Mouse (Mus musculus) embryonic facial prominence, embryonic 13.5 days (tissue): ENCODE results near the gene Esyt3. TPM values are rescaled to one million over a fixed set of nuclear protein-coding genes. Genes with fewer than 3 reads are reported as not detected.

Experiments used
- ATAC-seq: fragments of 200-750 bp; cut with Nextera tagmentation; 2 replicates; pipeline ENCODE4 v1.8.0; 2017; ENCODE audit warnings: low read depth; ENCODE audit not compliant: insufficient number of reproducible peaks, insufficient read depth, low FRiP score, low TSS enrichment
- H3K27ac ChIP-seq: fragments of 300-500 bp; sonication (generic); 2 replicates; pipeline ENCODE4 v1.5.1; 2015; ENCODE audit warnings: moderate library complexity, mild to moderate bottlenecking, inconsistent platforms
- H3K27me3 ChIP-seq: fragments of 300-500 bp; sonication (generic); 2 replicates; pipeline ENCODE4 v1.6.1; 2015; ENCODE audit warnings: mild to moderate bottlenecking, inconsistent platforms
- H3K36me3 ChIP-seq: fragments of 300-500 bp; sonication (generic); 2 replicates; pipeline ENCODE4 v1.6.1; 2015; ENCODE audit warnings: mild to moderate bottlenecking, inconsistent platforms
- H3K4me1 ChIP-seq: fragments of 300-500 bp; sonication (generic); 2 replicates; pipeline ENCODE4 v1.6.1; 2015; ENCODE audit warnings: inconsistent platforms
- H3K4me2 ChIP-seq: fragments of 300-500 bp; sonication (generic); 2 replicates; pipeline ENCODE4 v1.6.1; 2015; ENCODE audit warnings: moderate library complexity, mild to moderate bottlenecking, inconsistent platforms
- H3K4me3 ChIP-seq: fragments of 300-500 bp; sonication (generic); 2 replicates; pipeline ENCODE4 v1.5.1; 2015; ENCODE audit warnings: mild to moderate bottlenecking, inconsistent platforms
- H3K9ac ChIP-seq: fragments of 300-500 bp; sonication (generic); 2 replicates; pipeline ENCODE4 v1.6.1; 2015; ENCODE audit warnings: mild to moderate bottlenecking, inconsistent platforms
- H3K9me3 ChIP-seq: fragments of 300-500 bp; sonication (generic); 2 replicates; pipeline ENCODE4 v1.6.1; 2016; ENCODE audit warnings: inconsistent platforms
- WGBS: fragments of 180-500 bp; shearing (Covaris S2); methylation state at CpG from one replicate; pipeline ENCODE4 v1.1.7; 2015; ENCODE audit warnings: mixed read lengths; 5-methylcytosine and 5-hydroxymethylcytosine counted together
- polyA plus RNA-seq: library from polyadenylated mRNA; unstranded; fragments of >200 nt; fragmentation: Nextera tagmentation; extraction: Ambion mirVana; gene quantifications from 2 replicates; pipeline ENCODE4 v1.2.1, GENCODE M21; 2015

Gene Esyt3
- polyA plus RNA-seq, 1 experiment from 2014 or later: 0.59 TPM

GRCm38 (mm10) chr9:99319343-99319951 is 38.9 kb downstream of the Esyt3 start:
- Histone ChIP-seq H3K36me3 (no peaks in the 10 kb centered on the region), H3K9me3 (no peaks in the 10 kb centered on the region), H3K27ac (no peak overlapping the region), H3K4me2 (no peak overlapping the region), H3K9ac (no peak overlapping the region), H3K4me3 (no peak overlapping the region), H3K4me1 (no peaks in the 10 kb centered on the region), H3K27me3 (no peaks in the 10 kb centered on the region)
- ATAC-seq: no peak
- WGBS: 63% methylated on average over 8 of the region's 8 CpGs

DNA sequence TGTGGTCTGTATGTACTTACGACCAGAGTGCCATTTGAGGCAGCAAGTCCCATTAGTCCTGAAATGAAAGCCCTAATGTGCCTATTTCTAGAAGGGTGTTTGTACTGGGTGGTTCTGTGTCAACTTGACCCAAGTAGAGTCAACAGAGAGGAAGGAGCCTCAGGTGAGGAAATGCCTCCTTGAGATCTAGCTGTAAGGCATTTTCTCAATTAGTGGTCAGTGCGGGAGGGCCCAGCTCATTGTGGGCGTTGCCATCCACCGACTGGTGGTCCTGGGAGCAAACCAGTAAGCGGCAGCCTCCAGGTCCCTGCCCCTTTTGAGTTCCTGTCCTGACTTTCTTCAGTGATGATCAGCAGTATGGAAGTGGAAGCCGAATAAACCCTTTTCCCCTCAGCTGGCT is 52.1 kb downstream of the Esyt3 start:
- Histone ChIP-seq H3K9me3 (no peaks in the 10 kb centered on the region), H3K36me3 (peaks cover 48% of the 10 kb centered on the region), H3K4me2 (no peak overlapping the region), H3K9ac (no peak overlapping the region), H3K27ac (no peak overlapping the region), H3K4me1 (no peaks in the 10 kb centered on the region), H3K4me3 (no peak overlapping the region), H3K27me3 (no peaks in the 10 kb centered on the region)
- WGBS: 83% methylated on average over 6 of the region's 6 CpGs
- no peak for ATAC-seq

DNA sequence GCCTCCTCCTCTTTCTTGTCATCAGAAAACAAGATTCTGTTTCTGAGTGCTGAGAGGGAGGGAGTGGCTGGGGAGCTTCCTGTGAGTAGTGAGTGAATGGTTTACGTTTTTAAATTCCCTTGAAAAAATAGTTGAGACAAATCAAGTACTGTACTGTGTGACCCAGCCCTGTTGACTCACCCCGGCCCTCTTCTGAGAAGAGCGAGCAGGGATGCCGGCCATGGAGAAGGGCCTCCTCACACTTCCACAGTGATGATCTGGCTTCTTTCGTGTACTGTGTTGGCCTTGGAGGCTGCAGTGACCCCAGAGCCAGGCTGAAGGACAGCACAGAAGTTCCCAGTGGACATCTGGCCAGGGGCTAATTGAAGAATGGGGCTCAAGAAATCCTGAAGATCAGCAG is 54.1 kb downstream of the Esyt3 start:
- Histone ChIP-seq H3K27me3 (no peaks in the 10 kb centered on the region), H3K9ac (no peak overlapping the region), H3K9me3 (no peaks in the 10 kb centered on the region), H3K36me3 (peaks cover 40% of the 10 kb centered on the region), H3K4me1 (no peaks in the 10 kb centered on the region), H3K27ac (no peak overlapping the region), H3K4me2 (no peak overlapping the region), H3K4me3 (no peak overlapping the region)
- 82% methylated on average over 5 of the region's 5 CpGs for WGBS
- no peak for ATAC-seq

Other genes with a start within 250 kb of the Esyt3 start
- 1.6 and 2.6 TPM in 2 replicates for gene Pik3cb, start 217.9 kb downstream of the Esyt3 start, polyA plus RNA-seq
- gene Faiml, start 121.3 kb downstream of the Esyt3 start, polyA plus RNA-seq: not detected in 2 replicates
- 40.3 and 51.6 TPM in 2 replicates for gene Cep70, start 115.2 kb downstream of the Esyt3 start, polyA plus RNA-seq
- gene Mras, start 78.8 kb upstream of the Esyt3 start, polyA plus RNA-seq: 28.3 and 31.2 TPM in 2 replicates
- 0.32 TPM in 1 of 2 replicates, not detected in the other for gene Nme9, start 92.9 kb upstream of the Esyt3 start, polyA plus RNA-seq
- 21.7 and 23.7 TPM in 2 replicates for gene Armc8, start 210.3 kb upstream of the Esyt3 start, polyA plus RNA-seq
- gene Dbr1, start 217.2 kb upstream of the Esyt3 start, polyA plus RNA-seq: 31.6 and 31.7 TPM in 2 replicates